Mouse (Mus musculus): Measurements from ENCODE around the gene Vmn1r124. TPM values are rescaled to one million over a fixed set of nuclear protein-coding genes. Genes with fewer than 3 reads are reported as not detected.

Vmn1r124 gene
- polyA plus RNA-seq (2017; shearing (Covaris generic)), result not detected

GRCm38 (mm10) chr7:21260517-21260916 is at the start of gene Vmn1r124:
Gene Vmn1r124, minus strand, starts transcription at chr7:21260617.

GRCm38 (mm10) chr7:21301367-21301766 is 41.0 kb upstream of the Vmn1r124 start, which contains the start of gene Vmn1r126:
Gene Vmn1r126, minus strand, starts transcription at chr7:21301467.

GRCm38 (mm10) chr7:21271879-21272278 is 11.5 kb upstream of the Vmn1r124 start, which contains the start of gene Vmn1r125:
Gene Vmn1r125, plus strand, starts transcription at chr7:21272179.

Other genes starting within 250 kb of the Vmn1r124 start
- gene Vmn1r119, start 248.2 kb downstream of the Vmn1r124 start, polyA plus RNA-seq (2017; shearing (Covaris generic)), result not detected
- gene Vmn1r120, start 206.8 kb downstream of the Vmn1r124 start, polyA plus RNA-seq (2017; shearing (Covaris generic)), result not detected
- gene Vmn1r121, start 162.1 kb downstream of the Vmn1r124 start, polyA plus RNA-seq (2017; shearing (Covaris generic)), result not detected
- gene Vmn1r122, start 126.5 kb downstream of the Vmn1r124 start, polyA plus RNA-seq (2017; shearing (Covaris generic)), result not detected
- gene Vmn1r123, start 98.4 kb downstream of the Vmn1r124 start, polyA plus RNA-seq (2017; shearing (Covaris generic)), result not detected
- not detected for gene Gm5157, start 70.2 kb downstream of the Vmn1r124 start, polyA plus RNA-seq (2017; shearing (Covaris generic))
- not detected for gene Vmn1r125, start 11.6 kb upstream of the Vmn1r124 start, polyA plus RNA-seq (2017; shearing (Covaris generic))
- not detected for gene Vmn1r126, start 40.9 kb upstream of the Vmn1r124 start, polyA plus RNA-seq (2017; shearing (Covaris generic))
- not detected for gene Vmn1r127, start 59.2 kb upstream of the Vmn1r124 start, polyA plus RNA-seq (2017; shearing (Covaris generic))
- 0.77 TPM for gene Vmn1r128, start 88.8 kb upstream of the Vmn1r124 start, polyA plus RNA-seq (2017; shearing (Covaris generic))
- not detected for gene Vmn1r129, start 100.7 kb upstream of the Vmn1r124 start, polyA plus RNA-seq (2017; shearing (Covaris generic))
- not detected for gene Gm6882, start 172.1 kb upstream of the Vmn1r124 start, polyA plus RNA-seq (2017; shearing (Covaris generic))

All from effector memory CD4-positive, alpha-beta T cell, adult 5 months (primary cell).